Mouse (Mus musculus) liver, postnatal 0 days (tissue): ENCODE data around the gene Zscan20. TPM values are rescaled to one million over a fixed set of nuclear protein-coding genes. Genes with fewer than 3 reads are reported as not detected.

Experiments
- ATAC-seq: fragments of 200-750 bp; cut with Nextera tagmentation; 2 replicates; pipeline ENCODE4 v1.8.0; 2017; ENCODE audit warnings: mild to moderate bottlenecking, moderate library complexity
- DNase-seq: peaks from one replicate; pipeline ENCODE4 v3.0.0-alpha.2; 2016
- H3K27ac ChIP-seq: fragments of 300-500 bp; sonication (generic); 2 replicates; pipeline ENCODE4 v1.5.1; 2014; ENCODE audit warnings: antibody characterized with exemption, moderate library complexity, mild to moderate bottlenecking, low read depth
- H3K27me3 ChIP-seq: fragments of 300-500 bp; sonication (generic); 2 replicates; pipeline ENCODE4 v1.6.1; 2014; ENCODE audit warnings: low read length, control low read depth, mixed read lengths; ENCODE audit not compliant: insufficient read depth
- H3K36me3 ChIP-seq: fragments of 300-500 bp; sonication (generic); replicated peaks from 2 replicates; pipeline ENCODE4 v1.6.1; 2014; ENCODE audit warnings: mild to moderate bottlenecking, control low read depth, low read length, moderate library complexity, mixed read lengths; ENCODE audit not compliant: insufficient read depth
- H3K4me1 ChIP-seq: fragments of 300-500 bp; sonication (generic); 2 replicates; pipeline ENCODE4 v1.6.1; 2014; ENCODE audit warnings: antibody characterized with exemption, mild to moderate bottlenecking, control low read depth; ENCODE audit not compliant: insufficient read depth
- H3K4me2 ChIP-seq: fragments of 300-500 bp; sonication (generic); 2 replicates; pipeline ENCODE4 v1.6.1; 2014; ENCODE audit warnings: low read depth, mild to moderate bottlenecking, low read length, moderate library complexity, mixed read lengths
- H3K4me3 ChIP-seq: fragments of 300-500 bp; sonication (generic); 2 replicates; pipeline ENCODE4 v1.5.1; 2014; ENCODE audit warnings: low read depth, low read length
- H3K9ac ChIP-seq: fragments of 300-500 bp; sonication (generic); replicated peaks from 2 replicates; pipeline ENCODE4 v1.6.1; 2014; ENCODE audit warnings: mild to moderate bottlenecking, moderate library complexity
- H3K9me3 ChIP-seq: fragments of 300-500 bp; sonication (generic); 2 replicates; pipeline ENCODE4 v1.6.1; 2016; ENCODE audit warnings: mild to moderate bottlenecking, control low read depth, low read length, mixed read lengths
- CTCF ChIP-seq: sonication (generic); IDR thresholded peaks from 2 replicates; pipeline ENCODE4 v1.5.1; 2016; ENCODE audit warnings: antibody characterized with exemption, low read depth
- EP300 ChIP-seq: IDR thresholded peaks from 2 replicates; pipeline ENCODE4 v1.6.1; 2016; ENCODE audit warnings: antibody characterized with exemption, low read depth, mild to moderate bottlenecking
- WGBS: fragments of 180-500 bp; shearing (Covaris S2); extraction: QIAGEN DNeasy Blood & Tissue Kit; methylation state at CpG from one replicate; pipeline ENCODE4 v1.1.7; 2014; ENCODE audit not compliant: insufficient replicate concordance; 5-methylcytosine and 5-hydroxymethylcytosine counted together
- polyA plus RNA-seq: library from polyadenylated mRNA; unstranded; fragments of >200 nt; fragmentation: Nextera tagmentation; extraction: Ambion mirVana; gene quantifications from 2 replicates; pipeline ENCODE4 v1.2.1, GENCODE M21; 2015

The Zscan20 gene
- polyA plus RNA-seq, 1 experiment from 2014 or later, result 0.58 TPM

GRCm38 (mm10) chr4:128635894-128636585 is 26.1 kb upstream of the Zscan20 start:
- H3K4me2 ChIP-seq, result no peak overlapping the region
- ATAC-seq (no peak), DNase-seq (no peak)
- no peaks in the 10 kb centered on the region for H3K27me3 ChIP-seq
- TF ChIP-seq CTCF, result no peak
- TF ChIP-seq EP300, result no peak
- H3K4me3 ChIP-seq, result no peak overlapping the region
- no peaks in the 10 kb centered on the region for H3K9me3 ChIP-seq
- 65% methylated on average over 10 of the region's 10 CpGs for WGBS
- H3K36me3 ChIP-seq, result no peaks in the 10 kb centered on the region
- H3K27ac ChIP-seq, result no peak overlapping the region
- peaks cover 3% of the 10 kb centered on the region for H3K4me1 ChIP-seq
- no peak overlapping the region for H3K9ac ChIP-seq

- H3K36me3 ChIP-seq, result no peaks in the 10 kb centered on the region
- ATAC-seq, result no peak
- no peaks in the 10 kb centered on the region for H3K27me3 ChIP-seq
- WGBS, result 53% methylated on average over 7 of the region's 7 CpGs
- H3K4me2 ChIP-seq, result no peak overlapping the region
- H3K9ac ChIP-seq, result no peak overlapping the region
- H3K4me1 ChIP-seq, result peaks cover 3% of the 10 kb centered on the region
- H3K9me3 ChIP-seq, result no peaks in the 10 kb centered on the region
- H3K27ac ChIP-seq, result no peak overlapping the region
- no peak overlapping the region for H3K4me3 ChIP-seq
- no peak for DNase-seq
- TF ChIP-seq CTCF (no peak), EP300 (no peak)
Observed at GRCm38 (mm10) chr4:128635451-128635850, 25.6 kb upstream of the Zscan20 start.

- TF ChIP-seq EP300, result peak; percentile 31; the same call in 1 of the 2 replicates
- no peak for TF ChIP-seq CTCF
- no peaks in the 10 kb centered on the region for H3K9me3 ChIP-seq
- H3K36me3 ChIP-seq, result no peaks in the 10 kb centered on the region
- peak; percentile 31 for ATAC-seq
- WGBS, result 50% methylated on average over 8 of the region's 8 CpGs
- H3K4me2 ChIP-seq, result no peak overlapping the region
- H3K27ac ChIP-seq, result no peak overlapping the region
- peaks cover 13% of the 10 kb centered on the region for H3K4me1 ChIP-seq
- H3K4me3 ChIP-seq, result no peak overlapping the region
- H3K9ac ChIP-seq, result no peak overlapping the region
- no peak for DNase-seq
- peaks cover 5% of the 10 kb centered on the region; the same call in 1 of the 2 replicates for H3K27me3 ChIP-seq
Observed at GRCm38 (mm10) chr4:128621109-128621508, 11.2 kb upstream of the Zscan20 start.

GRCm38 (mm10) chr4:128620572-128620971 is 10.7 kb upstream of the Zscan20 start:
- TF ChIP-seq CTCF (no peak), EP300 (peak; percentile 21; the same call in 1 of the 2 replicates)
- Histone ChIP-seq H3K4me2 (no peak overlapping the region), H3K4me3 (no peak overlapping the region), H3K27ac (no peak overlapping the region), H3K9ac (no peak overlapping the region), H3K9me3 (no peaks in the 10 kb centered on the region), H3K4me1 (peaks cover 16% of the 10 kb centered on the region), H3K36me3 (no peaks in the 10 kb centered on the region), H3K27me3 (peaks cover 5% of the 10 kb centered on the region; the same call in 1 of the 2 replicates)
- WGBS, result 58% methylated on average over 6 of the region's 6 CpGs
- peak; percentile 70 for ATAC-seq
- DNase-seq, result no peak

- Histone ChIP-seq H3K4me3 (no peak overlapping the region), H3K4me2 (peak overlapping the region; percentile 34; the same call in 1 of the 2 replicates), H3K36me3 (no peaks in the 10 kb centered on the region), H3K9me3 (no peaks in the 10 kb centered on the region), H3K27ac (peak overlapping the region; percentile 22; the same call in 1 of the 2 replicates), H3K27me3 (peaks cover 5% of the 10 kb centered on the region; the same call in 1 of the 2 replicates), H3K4me1 (peaks cover 16% of the 10 kb centered on the region), H3K9ac (no peak overlapping the region)
- no peak for ATAC-seq
- TF ChIP-seq CTCF (no peak), EP300 (no peak)
- WGBS, result 36% methylated on average over 2 of the region's 2 CpGs
- no peak for DNase-seq
Observed at GRCm38 (mm10) chr4:128618963-128619362, 9.1 kb upstream of the Zscan20 start.

- Histone ChIP-seq H3K9me3 (no peaks in the 10 kb centered on the region), H3K4me3 (0 out of 2 replicates have a peak within 1 kb of the TSS, but pooled peaks have one; percentile 10), H3K4me2 (peak within 1 kb of the TSS; percentile 42), H3K9ac (no peak within 1 kb of the TSS), H3K4me1 (peaks cover 16% of the 10 kb centered on the region), H3K36me3 (no peaks in the 10 kb centered on the region), H3K27me3 (peaks cover 5% of the 10 kb centered on the region; the same call in 1 of the 2 replicates), H3K27ac (peak within 1 kb of the TSS; percentile 29; the same call in 1 of the 2 replicates)
- DNase-seq (peak; percentile 33), ATAC-seq (peak; percentile 47)
- TF ChIP-seq EP300, result no peak
- TF ChIP-seq CTCF, result no peak
- 29% methylated on average over 15 of the region's 15 CpGs for WGBS
Observed at GRCm38 (mm10) chr4:128618246-128618911, 8.5 kb upstream of the Zscan20 start, which contains the start of gene Tlr12. Tlr12 (minus strand) TSS chr4:128618619.
